Mouse (Mus musculus) intestine, embryonic 15.5 days (tissue): ENCODE measurements around the gene Zp2. TPM values are rescaled to one million over a fixed set of nuclear protein-coding genes. Genes with fewer than 3 reads are reported as not detected.
A peak's percentile ranks its signal among the peaks of the same experiment; 100 is the strongest.

Experiments used
- ATAC-seq: fragments of 200-750 bp; cut with Nextera tagmentation; 2 replicates; pipeline ENCODE4 v1.8.0; 2017; ENCODE audit warnings: moderate TSS enrichment, moderate library complexity
- H3K27ac ChIP-seq: fragments of 300-500 bp; sonication (generic); 2 replicates; pipeline ENCODE4 v1.5.1; 2015; ENCODE audit warnings: mild to moderate bottlenecking, inconsistent platforms
- H3K27me3 ChIP-seq: fragments of 300-500 bp; sonication (generic); replicated peaks from 2 replicates; pipeline ENCODE4 v1.6.1; 2015; ENCODE audit warnings: inconsistent platforms
- H3K36me3 ChIP-seq: fragments of 300-500 bp; sonication (generic); 2 replicates; pipeline ENCODE4 v1.6.1; 2015; ENCODE audit warnings: inconsistent platforms
- H3K4me1 ChIP-seq: fragments of 300-500 bp; sonication (generic); replicated peaks from 2 replicates; pipeline ENCODE4 v1.6.1; 2015; ENCODE audit warnings: inconsistent platforms
- H3K4me2 ChIP-seq: fragments of 300-500 bp; sonication (generic); replicated peaks from 2 replicates; pipeline ENCODE4 v1.6.1; 2015; ENCODE audit warnings: mild to moderate bottlenecking, inconsistent platforms
- H3K4me3 ChIP-seq: fragments of 300-500 bp; sonication (generic); replicated peaks from 2 replicates; pipeline ENCODE4 v1.5.1; 2015; ENCODE audit warnings: inconsistent platforms
- H3K9ac ChIP-seq: fragments of 300-500 bp; sonication (generic); 2 replicates; pipeline ENCODE4 v1.6.1; 2015; ENCODE audit warnings: inconsistent platforms
- H3K9me3 ChIP-seq: fragments of 300-500 bp; sonication (generic); 2 replicates; pipeline ENCODE4 v1.6.1; 2016; ENCODE audit warnings: inconsistent platforms
- WGBS: fragments of 180-500 bp; shearing (Covaris S2); methylation state at CpG from one replicate; pipeline ENCODE4 v1.1.7; 2015; 5-methylcytosine and 5-hydroxymethylcytosine counted together
- polyA plus RNA-seq: library from polyadenylated mRNA; unstranded; fragments of >200 nt; fragmentation: Nextera tagmentation; extraction: Ambion mirVana; gene quantifications from 2 replicates; pipeline ENCODE4 v1.2.1, GENCODE M21; 2015

Zp2 gene
- polyA plus RNA-seq = 0.11 TPM in 1 of 2 replicates, not detected in the other

- Histone ChIP-seq H3K9me3 (no peaks in the 10 kb centered on the region), H3K9ac (no peak within 1 kb of the TSS), H3K4me3 (no peak within 1 kb of the TSS), H3K4me2 (no peak within 1 kb of the TSS), H3K27ac (no peak within 1 kb of the TSS), H3K36me3 (no peaks in the 10 kb centered on the region), H3K4me1 (no peaks in the 10 kb centered on the region), H3K27me3 (no peaks in the 10 kb centered on the region)
- ATAC-seq = no peak
- WGBS = 76% methylated on average over 9 of the region's 9 CpGs
Measured at GRCm38 (mm10) chr7:120145191-120145590, at the start of gene Zp2. TSS of gene Zp2 (minus strand) at chr7:120145291.

GRCm38 (mm10) chr7:120192816-120193215 lies 47.7 kb upstream of the Zp2 start:
- no peaks in the 10 kb centered on the region for H3K36me3 ChIP-seq
- H3K9me3 ChIP-seq = no peaks in the 10 kb centered on the region
- no peaks in the 10 kb centered on the region for H3K27me3 ChIP-seq
- WGBS = 74% methylated on average over 6 of the region's 6 CpGs
- H3K4me2 ChIP-seq = no peak overlapping the region
- no peak overlapping the region for H3K27ac ChIP-seq
- H3K9ac ChIP-seq = no peak overlapping the region
- ATAC-seq = no peak
- H3K4me1 ChIP-seq = 0 out of 2 replicates have a peak, but pooled peaks cover 9% of the 10 kb centered on the region
- no peak overlapping the region for H3K4me3 ChIP-seq

GRCm38 (mm10) chr7:120192207-120192606 lies 47.1 kb upstream of the Zp2 start:
- no peaks in the 10 kb centered on the region for H3K9me3 ChIP-seq
- no peak overlapping the region for H3K9ac ChIP-seq
- no peak for ATAC-seq
- H3K27ac ChIP-seq = no peak overlapping the region
- no peak overlapping the region for H3K4me3 ChIP-seq
- 0 out of 2 replicates have a peak, but pooled peaks cover 9% of the 10 kb centered on the region for H3K4me1 ChIP-seq
- H3K36me3 ChIP-seq = no peaks in the 10 kb centered on the region
- no peak overlapping the region for H3K4me2 ChIP-seq
- no peaks in the 10 kb centered on the region for H3K27me3 ChIP-seq
- WGBS = 47% methylated on average over 3 of the region's 3 CpGs

GRCm38 (mm10) chr7:120190150-120190665 lies 45.1 kb upstream of the Zp2 start:
- Histone ChIP-seq H3K9ac (no peak overlapping the region), H3K4me2 (no peak overlapping the region), H3K27ac (peak overlapping the region; percentile 44; the same call in 1 of the 2 replicates), H3K4me3 (no peak overlapping the region), H3K4me1 (0 out of 2 replicates have a peak, but pooled peaks cover 9% of the 10 kb centered on the region), H3K27me3 (no peaks in the 10 kb centered on the region), H3K36me3 (no peaks in the 10 kb centered on the region), H3K9me3 (no peaks in the 10 kb centered on the region)
- 33% methylated on average over 8 of the region's 8 CpGs for WGBS
- peak; percentile 65 for ATAC-seq

- Histone ChIP-seq H3K4me3 (no peak overlapping the region), H3K36me3 (no peaks in the 10 kb centered on the region), H3K27ac (peak overlapping the region; percentile 44), H3K27me3 (no peaks in the 10 kb centered on the region), H3K4me2 (no peak overlapping the region; the same call in 1 of the 2 replicates), H3K4me1 (0 out of 2 replicates have a peak, but pooled peaks cover 9% of the 10 kb centered on the region), H3K9ac (no peak overlapping the region), H3K9me3 (no peaks in the 10 kb centered on the region)
- 45% methylated on average over 8 of the region's 8 CpGs for WGBS
- ATAC-seq = peak; percentile 95
Measured at GRCm38 (mm10) chr7:120189369-120190149, 44.5 kb upstream of the Zp2 start.

- Histone ChIP-seq H3K9me3 (no peaks in the 10 kb centered on the region), H3K27me3 (no peaks in the 10 kb centered on the region), H3K4me2 (no peak overlapping the region), H3K4me3 (no peak overlapping the region), H3K4me1 (0 out of 2 replicates have a peak, but pooled peaks cover 9% of the 10 kb centered on the region), H3K36me3 (no peaks in the 10 kb centered on the region), H3K9ac (no peak overlapping the region), H3K27ac (peak overlapping the region; percentile 40; the same call in 1 of the 2 replicates)
- WGBS = 83% methylated on average over 5 of the region's 5 CpGs
- ATAC-seq = 0 out of 2 replicates have a peak, but pooled peaks have one; percentile 8
Measured at GRCm38 (mm10) chr7:120188946-120189345, 43.9 kb upstream of the Zp2 start.

- Histone ChIP-seq H3K9me3 (no peaks in the 10 kb centered on the region), H3K9ac (no peak overlapping the region), H3K27me3 (no peaks in the 10 kb centered on the region), H3K27ac (no peak overlapping the region), H3K4me1 (no peaks in the 10 kb centered on the region), H3K4me2 (no peak overlapping the region), H3K36me3 (no peaks in the 10 kb centered on the region), H3K4me3 (no peak overlapping the region)
- ATAC-seq = no peak
Measured at GRCm38 (mm10) chr7:120182891-120183290, 37.8 kb upstream of the Zp2 start.

GRCm38 (mm10) chr7:120181401-120182230 lies 36.5 kb upstream of the Zp2 start:
- no peak for ATAC-seq
- Histone ChIP-seq H3K4me2 (no peak overlapping the region), H3K27ac (no peak overlapping the region), H3K9me3 (no peaks in the 10 kb centered on the region), H3K4me1 (no peaks in the 10 kb centered on the region), H3K36me3 (no peaks in the 10 kb centered on the region), H3K27me3 (no peaks in the 10 kb centered on the region), H3K9ac (no peak overlapping the region), H3K4me3 (no peak overlapping the region)
- WGBS = 89% methylated on average over 4 of the region's 4 CpGs

- H3K4me1 ChIP-seq = no peaks in the 10 kb centered on the region
- H3K9ac ChIP-seq = no peak overlapping the region
- H3K27ac ChIP-seq = no peak overlapping the region
- no peaks in the 10 kb centered on the region for H3K36me3 ChIP-seq
- 77% methylated on average over 5 of the region's 5 CpGs for WGBS
- no peaks in the 10 kb centered on the region for H3K9me3 ChIP-seq
- H3K27me3 ChIP-seq = no peaks in the 10 kb centered on the region
- no peak overlapping the region for H3K4me3 ChIP-seq
- H3K4me2 ChIP-seq = no peak overlapping the region
- no peak; the same call in 1 of the 2 replicates for ATAC-seq
Measured at GRCm38 (mm10) chr7:120180547-120180946, 35.5 kb upstream of the Zp2 start.

GRCm38 (mm10) chr7:120178935-120179334 lies 33.8 kb upstream of the Zp2 start:
- no peak overlapping the region for H3K4me2 ChIP-seq
- H3K27ac ChIP-seq = no peak overlapping the region
- ATAC-seq = no peak
- H3K4me1 ChIP-seq = no peaks in the 10 kb centered on the region
- no peaks in the 10 kb centered on the region for H3K36me3 ChIP-seq
- H3K27me3 ChIP-seq = no peaks in the 10 kb centered on the region
- H3K4me3 ChIP-seq = no peak overlapping the region
- WGBS = 21% methylated on average over 2 of the region's 2 CpGs
- no peak overlapping the region for H3K9ac ChIP-seq
- H3K9me3 ChIP-seq = no peaks in the 10 kb centered on the region

- Histone ChIP-seq H3K36me3 (no peaks in the 10 kb centered on the region), H3K27me3 (no peaks in the 10 kb centered on the region), H3K9me3 (no peaks in the 10 kb centered on the region), H3K9ac (no peak overlapping the region), H3K4me2 (no peak overlapping the region), H3K4me1 (no peaks in the 10 kb centered on the region), H3K4me3 (no peak overlapping the region), H3K27ac (no peak overlapping the region)
- ATAC-seq = no peak
- WGBS = 79% methylated on average over 3 of the region's 3 CpGs
Measured at GRCm38 (mm10) chr7:120177611-120178010, 32.5 kb upstream of the Zp2 start.
